Mouse (Mus musculus) heart, adult 18-20 months (tissue): Measurements from ENCODE around the gene Elk3. TPM values are rescaled to one million over a fixed set of nuclear protein-coding genes. Genes with fewer than 3 reads are reported as not detected.

Experiments
- DNase-seq, 2 experiments: peaks; one replicate each; pipeline ENCODE4 v3.0.0; 2021 to 2022; ENCODE audit warnings: mixed read lengths in 1 of 2
- total RNA-seq, 2 experiments: library from RNA; stranded (reverse); gene quantifications; 2 replicates each; pipeline ENCODE4 v1.2.3; 2021

Gene Elk3
- total RNA-seq, 2 experiments from 2014 or later: 27.9 to 29.5 TPM

- no peak for DNase-seq
These were observed 68.7 kb downstream of the Elk3 start for GRCm38 (mm10) chr10:93242208-93242607.

- DNase-seq: peak in 1 of 2 experiments; percentile 57
These were observed 71.6 kb downstream of the Elk3 start for GRCm38 (mm10) chr10:93239201-93239806.

GRCm38 (mm10) chr10:93234692-93235091 lies 76.2 kb downstream of the Elk3 start:
- DNase-seq: no peak

- DNase-seq: no peak
These were observed 77.2 kb downstream of the Elk3 start for GRCm38 (mm10) chr10:93233665-93234194.

- no peak for DNase-seq
These were observed 79.0 kb downstream of the Elk3 start for GRCm38 (mm10) chr10:93231893-93232292.

GRCm38 (mm10) chr10:93231490-93231889 lies 79.4 kb downstream of the Elk3 start:
- DNase-seq: no peak

- no peak for DNase-seq
These were observed 82.4 kb downstream of the Elk3 start for GRCm38 (mm10) chr10:93228401-93229007.

GRCm38 (mm10) chr10:93227921-93228320 lies 83.0 kb downstream of the Elk3 start:
- no peak for DNase-seq

- DNase-seq: no peak
These were observed 85.2 kb downstream of the Elk3 start for GRCm38 (mm10) chr10:93225751-93226150.

GRCm38 (mm10) chr10:93215051-93215763 lies 95.7 kb downstream of the Elk3 start:
- no peak for DNase-seq

GRCm38 (mm10) chr10:93214251-93214650 lies 96.7 kb downstream of the Elk3 start:
- DNase-seq: no peak

- DNase-seq: no peak
These were observed 97.6 kb downstream of the Elk3 start for GRCm38 (mm10) chr10:93213339-93213738.

GRCm38 (mm10) chr10:93212699-93213098 lies 98.2 kb downstream of the Elk3 start:
- no peak for DNase-seq

- no peak for DNase-seq
These were observed 103.8 kb downstream of the Elk3 start for GRCm38 (mm10) chr10:93207176-93207575.

GRCm38 (mm10) chr10:93205287-93205956 lies 105.5 kb downstream of the Elk3 start:
- no peak for DNase-seq

GRCm38 (mm10) chr10:93201846-93202458 lies 109.0 kb downstream of the Elk3 start:
- no peak for DNase-seq

GRCm38 (mm10) chr10:93198958-93199357 lies 112.0 kb downstream of the Elk3 start:
- no peak for DNase-seq

Other genes starting within 250 kb of the Elk3 start
- 1 to 10 TPM in 1 of 2 experiments, under 1 TPM in 1; 0.57 to 1.5 TPM for gene Cfap54, start 229.5 kb downstream of the Elk3 start, total RNA-seq
- gene Cdk17, start 150.3 kb downstream of the Elk3 start, total RNA-seq: 10 to 100 TPM; 13.1 to 13.5 TPM
- gene Lta4h, start 142.3 kb upstream of the Elk3 start, total RNA-seq: 10 to 100 TPM; 32.3 to 35.4 TPM
- under 1 TPM in 1 of 2 experiments, not detected in 1; 0.54 TPM for gene Hal, start 177.6 kb upstream of the Elk3 start, total RNA-seq
- not detected for gene Amdhd1, start 228.9 kb upstream of the Elk3 start, total RNA-seq
- not detected for gene Ccdc38, start 229.5 kb upstream of the Elk3 start, total RNA-seq